Mouse (Mus musculus): ENCODE results near the gene Lactb.
"Not testable (repeated sequence)": the region's sequence is repeated elsewhere in the genome, so short reads cannot be mapped to it uniquely, and the experiment has no call there.

Lactb gene

DNA sequence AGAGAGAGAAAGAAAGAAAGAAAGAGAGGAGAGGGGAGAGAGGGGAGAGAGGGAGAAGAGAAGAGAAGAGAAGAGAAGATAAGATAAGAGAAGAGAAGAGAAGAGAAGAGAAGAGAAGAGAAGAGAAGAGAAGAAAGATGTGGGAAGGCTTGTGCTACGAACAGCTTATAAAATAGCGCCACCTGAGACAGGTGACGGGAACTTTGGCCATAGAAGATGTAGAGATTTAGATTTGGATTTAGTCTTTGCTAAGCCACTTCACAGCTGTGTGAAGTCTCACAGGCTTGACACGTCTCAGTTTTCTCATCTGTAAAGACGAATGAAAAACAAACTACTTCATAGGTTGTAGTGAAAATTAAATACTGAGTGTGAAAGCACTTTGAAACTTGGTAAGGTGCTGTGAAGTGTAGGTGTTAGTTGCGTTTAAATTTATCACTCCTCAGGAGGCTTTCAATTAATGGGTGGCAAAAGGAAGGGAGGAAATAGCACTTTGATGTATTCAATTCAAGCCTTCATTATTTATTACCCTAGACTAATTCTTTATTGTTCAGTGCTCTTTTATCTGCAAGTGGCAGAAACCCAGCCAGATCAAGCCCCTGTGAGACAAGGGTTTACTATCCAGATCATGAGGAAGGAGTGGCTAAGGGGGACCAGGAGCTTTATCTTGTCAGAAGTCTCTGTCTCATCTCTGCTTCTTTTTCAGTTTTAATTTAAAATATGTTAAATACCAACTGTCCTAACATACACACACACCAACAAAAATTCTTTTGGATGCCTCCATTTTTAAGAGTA is 54.6 kb downstream of the Lactb start:
- no peak for DNase-seq (ENCODE audit: low spot score in 2 of 2)

- DNase-seq (ENCODE audit: low spot score in 2 of 2), result peak in 1 of 2 experiments; percentile 9
These were observed 55.3 kb downstream of the Lactb start for GRCm38 (mm10) chr9:66919981-66920380.

- DNase-seq (ENCODE audit: low spot score in 2 of 2), result peak; percentile 91 to 96
These were observed 55.8 kb downstream of the Lactb start, which contains the start of gene Rab8b for GRCm38 (mm10) chr9:66919382-66919971. Gene Rab8b (minus strand): TSS chr9:66919687.

GRCm38 (mm10) chr9:66918672-66919330 is 56.5 kb downstream of the Lactb start:
- DNase-seq (ENCODE audit: low spot score in 2 of 2), result no peak

DNA sequence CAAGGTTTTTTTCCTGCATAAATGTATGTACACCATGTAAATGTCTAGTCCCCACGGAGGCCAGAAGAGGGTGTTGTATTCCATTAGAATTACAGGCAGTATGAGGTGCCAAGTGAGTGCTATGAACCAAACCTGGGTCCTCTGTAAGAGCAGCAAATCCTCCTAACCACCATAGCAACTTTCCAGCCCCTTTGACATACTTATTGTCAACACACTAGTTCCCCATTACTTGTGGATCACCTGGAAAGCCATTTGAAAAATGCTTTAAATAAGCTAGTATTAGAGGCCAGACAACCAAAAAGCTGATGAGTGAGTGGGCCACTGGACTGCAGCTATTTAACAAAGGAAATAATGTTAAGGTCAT is 57.4 kb downstream of the Lactb start:
- DNase-seq (ENCODE audit: low spot score in 2 of 2), result no peak

DNA sequence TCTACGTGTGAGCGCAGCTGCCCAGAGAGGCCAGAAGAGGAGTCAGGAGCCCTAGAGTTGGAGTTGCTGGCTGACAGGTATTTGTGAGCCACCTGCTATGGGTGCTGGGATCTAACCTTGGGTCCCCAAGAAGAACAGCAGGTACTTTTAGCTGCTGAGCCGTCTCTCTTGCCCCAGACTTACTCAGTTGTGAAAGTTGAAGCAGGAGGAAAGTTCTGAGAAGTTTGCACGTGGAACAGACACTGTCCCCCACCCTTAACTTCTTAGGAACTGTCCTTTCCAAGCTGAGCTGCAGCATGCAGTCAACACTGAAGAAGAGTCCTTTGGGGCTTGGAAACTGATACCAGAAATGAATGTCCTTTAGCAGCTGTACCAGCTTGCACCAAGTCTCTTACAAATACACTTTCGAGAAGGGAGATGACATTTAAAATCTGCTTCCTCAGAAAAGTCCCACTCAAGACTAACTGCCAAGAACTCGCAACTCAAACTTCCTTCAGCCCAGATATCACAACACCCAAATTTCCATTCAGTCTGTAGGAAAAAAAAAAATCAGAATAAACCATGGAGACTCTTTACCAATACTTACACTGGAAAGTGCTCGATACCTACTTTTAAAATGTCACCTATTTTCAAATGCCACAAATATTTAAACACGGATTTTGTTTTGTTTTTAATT is 57.9 kb downstream of the Lactb start:
- DNase-seq (ENCODE audit: low spot score in 2 of 2), result no peak

- DNase-seq (ENCODE audit: low spot score in 2 of 2), result no peak
These were observed 59.2 kb downstream of the Lactb start for GRCm38 (mm10) chr9:66915869-66916785.

DNA sequence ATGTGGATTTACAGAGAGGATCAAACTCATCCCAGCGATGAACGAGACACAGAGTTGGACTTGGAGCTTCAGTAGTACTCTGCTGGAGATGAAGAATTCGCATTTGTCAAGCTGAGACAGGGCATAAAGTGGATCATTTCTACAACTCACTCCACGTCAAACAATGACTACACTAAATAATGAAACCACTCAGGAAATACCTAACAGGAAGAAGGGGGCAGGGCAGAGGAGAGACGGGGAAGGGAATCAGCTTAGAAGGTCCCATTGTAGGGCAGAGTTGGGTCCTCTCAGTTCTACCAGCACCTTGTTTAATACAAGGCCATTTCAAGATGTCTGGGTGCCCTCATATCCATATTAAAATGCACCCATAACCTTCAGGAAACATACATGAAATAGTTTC is 59.9 kb downstream of the Lactb start:
- DNase-seq (ENCODE audit: low spot score in 2 of 2), result no peak

- no peak for DNase-seq (ENCODE audit: low spot score in 2 of 2)
These were observed 60.7 kb downstream of the Lactb start for GRCm38 (mm10) chr9:66914540-66914939.

DNA sequence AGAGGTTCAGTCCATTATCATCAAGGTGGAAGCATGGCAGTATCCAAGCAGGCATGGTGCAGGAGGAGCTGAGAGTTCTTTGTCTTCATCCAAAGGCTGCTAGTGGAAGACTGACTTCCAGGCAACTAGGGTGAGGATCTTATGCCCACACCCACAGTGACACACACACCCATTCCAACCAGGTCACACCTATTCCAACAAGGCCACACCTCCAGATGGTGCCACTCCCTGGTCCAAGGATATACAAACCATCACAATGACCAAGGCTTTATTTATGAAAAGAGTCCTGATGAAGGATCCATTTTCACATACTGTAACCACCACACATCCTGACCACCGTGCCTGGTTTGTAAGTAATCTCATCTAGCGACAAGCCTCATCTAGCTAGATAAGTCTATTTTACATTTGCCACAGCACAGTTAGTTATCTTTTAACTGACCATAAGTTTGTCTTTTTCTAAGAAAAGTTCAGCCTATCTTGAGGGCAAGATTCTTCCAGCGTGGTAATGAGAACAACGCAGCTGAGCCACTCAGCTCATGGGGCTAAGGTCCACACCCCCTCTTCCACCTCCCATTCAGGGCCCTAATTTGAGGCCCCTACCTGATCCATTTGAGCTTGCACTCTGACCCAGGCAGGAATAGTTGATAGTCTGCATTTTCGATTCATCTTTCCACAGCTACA is 61.9 kb downstream of the Lactb start:
- DNase-seq (ENCODE audit: low spot score in 2 of 2), result not testable (repeated sequence)

DNA sequence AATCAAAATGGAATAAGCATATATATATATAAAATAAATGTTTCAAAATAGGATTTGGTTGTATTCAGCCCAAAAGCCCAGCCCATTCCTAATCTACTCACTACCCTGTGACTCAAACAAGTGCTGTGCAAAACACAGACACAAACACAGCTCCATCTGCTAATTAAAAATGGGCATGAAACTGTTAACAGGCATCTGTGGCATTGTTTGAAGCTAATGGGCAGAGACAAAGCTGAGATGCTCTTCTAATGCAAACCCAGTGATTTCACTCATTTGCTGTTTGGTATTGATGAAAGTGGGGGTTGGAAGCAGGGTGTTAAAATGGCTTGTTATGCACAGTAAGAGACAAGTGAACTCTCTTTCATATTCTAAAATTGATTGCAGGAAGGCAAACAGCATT is 63.0 kb downstream of the Lactb start:
- no peak for DNase-seq (ENCODE audit: low spot score in 2 of 2)

- no peak for DNase-seq (ENCODE audit: low spot score in 2 of 2)
These were observed 64.6 kb downstream of the Lactb start for GRCm38 (mm10) chr9:66910677-66911076.

DNA sequence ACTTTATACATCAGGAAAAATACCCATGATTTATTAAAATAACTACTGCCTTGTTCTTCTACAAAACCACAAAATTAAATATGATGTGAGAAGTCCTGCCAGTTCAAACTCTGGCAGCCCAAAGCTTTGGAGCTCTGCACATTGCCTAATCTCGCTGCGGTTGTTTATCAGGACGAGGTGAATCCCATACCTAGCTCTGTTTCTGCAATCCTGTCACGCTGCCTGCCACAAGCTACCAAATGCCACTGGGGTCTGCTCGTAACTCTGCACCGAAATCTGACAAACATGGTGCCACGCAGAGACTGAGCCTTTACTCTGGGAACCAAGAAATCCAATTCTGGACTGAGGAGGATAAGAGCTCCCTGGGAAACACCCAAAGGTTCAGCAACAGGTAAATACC is 65.4 kb downstream of the Lactb start:
- no peak for DNase-seq (ENCODE audit: low spot score in 2 of 2)

GRCm38 (mm10) chr9:66907746-66908397 is 67.4 kb downstream of the Lactb start:
- DNase-seq (ENCODE audit: low spot score in 2 of 2), result no peak

DNA sequence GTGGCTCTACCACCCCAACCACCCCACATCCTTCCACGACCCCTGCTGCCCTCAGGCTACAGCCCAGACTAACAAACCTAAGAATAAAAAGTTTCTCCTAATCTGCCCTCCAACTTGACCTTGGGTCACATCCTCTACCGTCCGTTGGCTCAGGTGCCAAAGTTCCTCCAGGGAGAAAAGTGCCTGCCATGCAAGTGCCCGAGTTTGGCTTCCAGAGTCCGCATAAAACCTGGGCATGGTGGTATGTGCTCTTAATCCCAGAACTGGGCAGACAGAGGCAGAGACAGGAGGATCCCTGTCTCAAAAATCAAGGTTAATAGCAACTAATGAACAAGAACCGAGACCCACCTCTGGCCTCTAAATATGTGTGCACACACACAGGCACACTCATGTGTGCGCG is 68.2 kb downstream of the Lactb start:
- DNase-seq (ENCODE audit: low spot score in 2 of 2), result no peak

- peak in 1 of 2 experiments; percentile 18 for DNase-seq (ENCODE audit: low spot score in 2 of 2)
These were observed 69.3 kb downstream of the Lactb start for GRCm38 (mm10) chr9:66905990-66906389.

Data from urinary bladder, adult 18-20 months (tissue).